Mouse (Mus musculus) leukemia stem cell, adult 10-12 weeks (primary cell): ENCODE measurements around the gene Svs3b. TPM values are rescaled to one million over a fixed set of nuclear protein-coding genes. Genes with fewer than 3 reads are reported as not detected.

ENCODE experiments used
- polyA plus RNA-seq: library from polyadenylated mRNA; stranded (reverse); fragments of >175 nt; gene quantifications from 2 replicates; pipeline ENCODE4 v1.2.3, GENCODE M21; 2012; ENCODE audit warnings: low replicate concordance

Gene Svs3b
- not detected in 2 replicates for polyA plus RNA-seq

GRCm38 (mm10) chr2:164256540-164256939, at the start of gene Svs3b:
TSS of gene Svs3b (minus strand) at chr2:164256640.

GRCm38 (mm10) chr2:164288968-164289367, 32.5 kb upstream of the Svs3b start, which contains the start of gene Svs3a:
TSS of gene Svs3a (plus strand) at chr2:164289268.

GRCm38 (mm10) chr2:164278359-164278758, 21.9 kb upstream of the Svs3b start, which contains the start of gene Svs4:
TSS of gene Svs4 (minus strand) at chr2:164278459.

DNA sequence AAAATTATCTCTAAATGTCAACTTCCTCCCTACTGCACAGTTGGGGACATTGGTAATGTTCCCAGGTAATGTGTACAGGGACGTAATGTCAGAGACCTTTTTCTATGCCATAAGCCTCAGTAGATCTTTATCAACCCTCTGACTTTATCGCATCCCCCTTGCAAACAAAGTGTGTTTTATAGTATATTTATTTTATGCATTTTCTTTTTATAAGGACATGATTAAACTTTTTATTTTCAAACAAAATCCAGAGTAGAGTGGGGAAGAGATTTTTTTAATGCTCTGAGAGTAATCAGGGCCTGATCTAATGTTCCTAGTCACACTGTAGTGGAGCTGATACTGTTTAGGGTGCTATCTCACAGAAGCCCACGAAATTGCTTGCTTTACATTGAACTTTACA, 18.1 kb downstream of the Svs3b start, which contains the start of gene Svs2:
TSS of gene Svs2 (minus strand) at position 101 of the 400 bp plus-strand sequence.

DNA sequence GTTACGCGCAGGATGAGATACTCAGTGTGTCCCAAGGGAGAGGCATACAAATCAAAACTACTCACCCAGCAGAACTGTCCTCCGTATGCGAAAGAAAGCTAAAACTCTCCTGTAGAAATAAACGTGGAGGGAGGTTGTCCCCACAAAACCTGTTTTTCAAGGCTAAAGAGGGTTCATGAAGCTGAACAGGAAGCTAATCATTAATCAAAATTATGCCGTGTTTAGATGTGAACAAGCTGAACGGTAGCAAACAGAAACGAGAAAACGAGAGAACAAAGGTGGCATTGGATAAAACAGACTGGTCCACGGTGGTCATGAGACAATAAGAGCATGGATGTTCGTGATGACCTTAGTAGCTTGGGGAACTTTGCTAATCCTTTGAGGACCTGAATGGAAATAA, 34.9 kb downstream of the Svs3b start, which contains the start of gene Wfdc15b:
TSS of gene Wfdc15b (minus strand) at position 139 of the 400 bp plus-strand sequence.

Other genes starting within 250 kb of the Svs3b start
- gene Pabpc1l, start 231.2 kb downstream of the Svs3b start, polyA plus RNA-seq = not detected in 2 replicates
- gene Stk4, start 186.3 kb downstream of the Svs3b start, polyA plus RNA-seq = 7.5 and 23.7 TPM in 2 replicates
- 32.5 and 38.0 TPM in 2 replicates for gene Tomm34, start 185.5 kb downstream of the Svs3b start, polyA plus RNA-seq
- 0.08 and 0.16 TPM in 2 replicates for gene Kcns1, start 85.5 kb downstream of the Svs3b start, polyA plus RNA-seq
- not detected in 2 replicates for gene Wfdc5, start 73.9 kb downstream of the Svs3b start, polyA plus RNA-seq
- 0.25 TPM in 1 of 2 replicates, not detected in the other for gene Wfdc12, start 66.0 kb downstream of the Svs3b start, polyA plus RNA-seq
- gene Wfdc15a, start 56.5 kb downstream of the Svs3b start, polyA plus RNA-seq = not detected in 2 replicates
- gene Wfdc15b, start 35.0 kb downstream of the Svs3b start, polyA plus RNA-seq = not detected in 2 replicates
- not detected in 2 replicates for gene Svs2, start 18.2 kb downstream of the Svs3b start, polyA plus RNA-seq
- gene Svs4, start 21.8 kb upstream of the Svs3b start, polyA plus RNA-seq = not detected in 2 replicates
- gene Svs3a, start 32.6 kb upstream of the Svs3b start, polyA plus RNA-seq = not detected in 2 replicates
- not detected in 2 replicates for gene Svs6, start 60.1 kb upstream of the Svs3b start, polyA plus RNA-seq
- gene Svs5, start 76.1 kb upstream of the Svs3b start, polyA plus RNA-seq = not detected in 2 replicates
- gene Slpi, start 132.5 kb upstream of the Svs3b start, polyA plus RNA-seq = 5.2 and 16.4 TPM in 2 replicates
- gene Rbpjl, start 146.5 kb upstream of the Svs3b start, polyA plus RNA-seq = 0.09 and 0.25 TPM in 2 replicates
- gene Matn4, start 148.5 kb upstream of the Svs3b start, polyA plus RNA-seq = 0.07 TPM in 1 of 2 replicates, not detected in the other
- gene Sdc4, start 187.2 kb upstream of the Svs3b start, polyA plus RNA-seq = 1.4 and 10.9 TPM in 2 replicates
- gene Sys1, start 200.3 kb upstream of the Svs3b start, polyA plus RNA-seq = 222 and 239 TPM in 2 replicates
- gene Gm20458, start 204.3 kb upstream of the Svs3b start, polyA plus RNA-seq = 0.17 and 0.94 TPM in 2 replicates
- gene Trp53tg5, start 217.1 kb upstream of the Svs3b start, polyA plus RNA-seq = not detected in 2 replicates
- gene Dbndd2, start 229.5 kb upstream of the Svs3b start, polyA plus RNA-seq = 15.3 and 25.0 TPM in 2 replicates
- gene Pigt, start 240.9 kb upstream of the Svs3b start, polyA plus RNA-seq = 173 and 257 TPM in 2 replicates